In genomic region chr19:5272801-5273733, GRCm38 (mm10) we compare ENCODE assay signal across 8 mouse cellular contexts. TPM values are rescaled to one million over a fixed set of nuclear protein-coding genes. Genes with fewer than 3 reads are reported as not detected.
DNase-seq lines count a peak whose midpoint lies in the region; ATAC-seq lines count a peak whose summit lies in the region.

Gene Pacs1 (minus strand): TSS chr19:5273119.

- peaks cover 43% of the 10 kb centered on the region for H3K36me3 ChIP-seq in hindbrain, embryonic 14.5 days (replicated peaks; ENCODE audit: control insufficient read depth, insufficient read depth)

- WGBS in hindbrain, embryonic 14.5 days, result under 1% methylated on average over 72 of the region's 97 CpGs

- peak within 1 kb of the TSS; percentile 90 for H3K27ac ChIP-seq in hindbrain, embryonic 14.5 days

- peaks cover 18% of the 10 kb centered on the region for H3K4me1 ChIP-seq in hindbrain, embryonic 14.5 days (replicated peaks; ENCODE audit: control insufficient read depth, insufficient read depth, low read length)

- H3K4me3 ChIP-seq in hindbrain, embryonic 14.5 days (replicated peaks; ENCODE audit: low read length), result peak within 1 kb of the TSS; percentile 99

- no peaks in the 10 kb centered on the region for H3K27me3 ChIP-seq in hindbrain, embryonic 14.5 days (ENCODE audit: control insufficient read depth, insufficient read depth, low read length)

- peak; percentile 92 for ATAC-seq in hindbrain, embryonic 14.5 days (ENCODE audit: low FRiP score)

- peak within 1 kb of the TSS; percentile 97 for H3K9ac ChIP-seq in hindbrain, embryonic 14.5 days

- peak; percentile 97 for DNase-seq in NIH3T3 (ENCODE audit: low read depth)
- DNase-seq in cerebellum, postnatal 14 days, result peak; percentile 84 to 90
- DNase-seq in frontal cortex, postnatal 25 days (ENCODE audit: low spot score in 2 of 2), result peak; percentile 68 to 73
- peak; percentile 90 for DNase-seq in hindbrain, embryonic 14.5 days (ENCODE audit: low spot score)
- DNase-seq in layer of hippocampus, postnatal 36 days, result peak; percentile 87
- peak; percentile 94 for DNase-seq in lung, postnatal 36 days
- peak; percentile 94 for DNase-seq in retina, postnatal 1 day
- DNase-seq in urinary bladder, adult 18-20 months (ENCODE audit: low spot score in 2 of 2), result peak; percentile 81 to 84

- H3K9me3 ChIP-seq in hindbrain, embryonic 14.5 days (ENCODE audit: control insufficient read depth, low read length), result no peaks in the 10 kb centered on the region

- H3K4me2 ChIP-seq in hindbrain, embryonic 14.5 days (replicated peaks), result peak within 1 kb of the TSS; percentile 78

RNA-seq across cellular contexts. Expression of gene Pacs1, which starts in this region (rescaled TPM):
- polyA plus RNA-seq in hindbrain, embryonic 14.5 days (2014; fragmentation: Nextera tagmentation; extraction: Ambion mirVana), result 54.3 and 59.7 TPM in 2 replicates
- 10 to 100 TPM; 52.5 to 55.0 TPM for total RNA-seq in layer of hippocampus, postnatal 36 days (2021)

Comparison
In these comparisons a context has a peak if more than half of its experiments do, and no peak if none do; other contexts are left out.
1. Peak in every context shown above with its lines: DNase-seq, ATAC-seq, H3K4me3 ChIP-seq and H3K27ac ChIP-seq.